Mouse (Mus musculus) midbrain, embryonic 10.5 days (tissue): Measurements from ENCODE around the gene Anapc11. TPM values are rescaled to one million over a fixed set of nuclear protein-coding genes. Genes with fewer than 3 reads are reported as not detected.
A peak's percentile ranks its signal among the peaks of the same experiment; 100 is the strongest.

Experiments used
- DNase-seq: peaks from one replicate; pipeline ENCODE4 v3.0.0-alpha.2; 2017; ENCODE audit warnings: low spot score
- H3K27ac ChIP-seq: fragments of 300-500 bp; sonication (generic); replicated peaks from 2 replicates; pipeline ENCODE4 v1.5.1; 2016; ENCODE audit warnings: mild to moderate bottlenecking
- H3K27me3 ChIP-seq: fragments of 300-500 bp; sonication (generic); 2 replicates; pipeline ENCODE4 v1.6.1; 2016; ENCODE audit warnings: low read depth, mild to moderate bottlenecking; ENCODE audit not compliant: poor library complexity, severe bottlenecking
- H3K36me3 ChIP-seq: fragments of 300-500 bp; sonication (generic); 2 replicates; pipeline ENCODE4 v1.6.1; 2016; ENCODE audit warnings: mild to moderate bottlenecking, moderate library complexity
- H3K4me1 ChIP-seq: fragments of 300-500 bp; sonication (generic); 2 replicates; pipeline ENCODE4 v1.6.1; 2016
- H3K4me3 ChIP-seq: fragments of 300-500 bp; sonication (generic); 2 replicates; pipeline ENCODE4 v1.5.1; 2016; ENCODE audit warnings: mild to moderate bottlenecking, moderate library complexity
- H3K9me3 ChIP-seq: fragments of 300-500 bp; sonication (generic); replicated peaks from 2 replicates; pipeline ENCODE4 v1.6.1; 2016; ENCODE audit warnings: mild to moderate bottlenecking
- WGBS: fragments of 180-500 bp; shearing (Covaris S2); methylation state at CpG from one replicate; pipeline ENCODE4 v1.1.7; 2016; 5-methylcytosine and 5-hydroxymethylcytosine counted together
- microRNA-seq: library from miRNA; unstranded; fragments of <30 nt; microRNA quantifications from one replicate; pipeline ENCODE4, GENCODE M21; 2017
- polyA plus RNA-seq: library from polyadenylated mRNA; unstranded; fragments of >200 nt; fragmentation: Nextera tagmentation; extraction: Ambion mirVana; gene quantifications from 2 replicates; pipeline ENCODE4 v1.2.1, GENCODE M21; 2016

Anapc11 gene
- polyA plus RNA-seq, 1 experiment from 2014 or later = 231 TPM

DNA sequence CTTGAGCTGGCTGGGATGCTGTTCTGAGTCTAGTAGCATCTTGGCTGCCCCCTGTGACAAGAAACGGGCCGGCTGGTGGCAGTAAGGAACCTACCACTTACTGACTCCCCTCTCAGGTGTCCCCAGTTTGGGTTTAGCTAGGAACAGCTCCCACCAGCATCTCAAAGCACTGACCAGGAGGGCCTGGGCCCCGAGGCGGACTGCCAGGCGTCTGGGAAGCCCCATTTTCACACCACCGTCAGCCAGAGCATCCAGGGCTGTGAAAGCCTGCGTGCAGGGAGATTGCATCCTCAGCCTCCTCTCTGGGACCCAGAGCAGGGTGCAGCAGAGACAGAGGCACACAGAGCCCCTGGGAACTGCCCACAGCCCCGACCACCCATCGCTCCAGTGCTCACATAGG lies 43.0 kb downstream of the Anapc11 start:
- Histone ChIP-seq H3K27ac (no peak overlapping the region), H3K4me3 (peak overlapping the region; percentile 7; the same call in 1 of the 2 replicates)
- WGBS = 64% methylated on average over 9 of the region's 9 CpGs

DNA sequence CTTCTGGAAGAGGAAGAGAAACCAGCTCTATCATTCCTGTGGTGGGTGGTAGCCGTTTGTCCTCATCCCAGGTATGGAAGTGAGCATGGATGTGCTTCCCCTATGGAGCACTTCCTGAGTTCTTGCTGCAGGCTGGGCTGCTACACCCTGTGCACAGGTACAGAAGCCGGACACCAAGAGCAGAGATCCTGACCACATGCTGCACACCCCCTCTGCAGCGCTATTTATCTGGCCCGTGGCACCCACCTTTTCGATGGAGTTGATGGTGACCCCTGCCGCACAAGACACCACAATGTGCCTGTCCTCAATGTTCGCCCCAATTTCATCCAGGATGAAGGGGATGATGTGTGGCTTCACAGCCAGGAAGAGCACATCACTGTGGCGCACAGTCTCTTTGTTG lies 43.6 kb downstream of the Anapc11 start:
- H3K4me1 ChIP-seq = peaks cover 30% of the 10 kb centered on the region
- WGBS = 89% methylated on average over 8 of the region's 8 CpGs
- H3K27me3 ChIP-seq = peaks cover 35% of the 10 kb centered on the region
- H3K4me3 ChIP-seq = no peak overlapping the region
- DNase-seq = no peak
- no peaks in the 10 kb centered on the region for H3K36me3 ChIP-seq
- no peak overlapping the region for H3K27ac ChIP-seq
- H3K9me3 ChIP-seq = no peaks in the 10 kb centered on the region

More for the DNA sequence above, 43.0 kb downstream of the Anapc11 start:
- Histone ChIP-seq H3K4me1 (peaks cover 30% of the 10 kb centered on the region), H3K36me3 (no peaks in the 10 kb centered on the region), H3K27me3 (peaks cover 31% of the 10 kb centered on the region), H3K9me3 (no peaks in the 10 kb centered on the region)
- no peak for DNase-seq

DNA sequence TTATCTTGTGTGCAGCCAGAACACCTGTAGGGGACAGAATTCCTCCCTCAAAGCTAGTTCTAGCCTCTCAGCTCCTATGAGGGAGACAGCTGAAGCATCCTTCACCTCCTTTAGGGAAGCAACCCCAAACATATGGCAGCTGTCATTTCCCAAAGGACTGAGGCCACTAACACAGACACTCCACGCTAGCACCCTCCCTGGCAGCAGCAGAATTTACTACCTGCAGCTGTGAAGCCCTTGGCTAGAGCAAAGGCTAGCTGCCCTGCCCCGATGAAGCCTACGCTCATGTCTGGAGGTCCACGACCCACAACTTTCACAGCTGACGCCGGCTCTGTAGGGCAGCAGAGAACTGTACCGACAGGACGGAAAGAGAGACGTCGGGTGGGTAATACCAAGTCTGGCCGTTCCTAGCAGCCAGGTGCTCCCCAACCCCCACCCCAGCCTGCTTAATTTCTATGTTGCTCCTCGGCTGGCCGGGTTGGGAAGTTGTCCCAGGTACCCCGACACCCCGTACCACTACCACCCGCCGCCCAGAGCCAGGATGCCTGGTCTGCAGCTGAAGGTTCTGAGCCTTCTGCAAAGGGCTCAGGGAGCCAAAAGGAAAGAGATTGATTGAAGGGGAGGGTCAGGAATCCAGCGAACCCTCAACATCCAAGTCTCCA lies 44.8 kb downstream of the Anapc11 start:
- Histone ChIP-seq H3K4me3 (peak overlapping the region; percentile 68), H3K9me3 (no peaks in the 10 kb centered on the region), H3K27ac (peak overlapping the region; percentile 87), H3K36me3 (no peaks in the 10 kb centered on the region), H3K4me1 (peaks cover 36% of the 10 kb centered on the region), H3K27me3 (peaks cover 45% of the 10 kb centered on the region)
- 5% methylated on average over 18 of the region's 18 CpGs for WGBS
- no peak for DNase-seq

DNA sequence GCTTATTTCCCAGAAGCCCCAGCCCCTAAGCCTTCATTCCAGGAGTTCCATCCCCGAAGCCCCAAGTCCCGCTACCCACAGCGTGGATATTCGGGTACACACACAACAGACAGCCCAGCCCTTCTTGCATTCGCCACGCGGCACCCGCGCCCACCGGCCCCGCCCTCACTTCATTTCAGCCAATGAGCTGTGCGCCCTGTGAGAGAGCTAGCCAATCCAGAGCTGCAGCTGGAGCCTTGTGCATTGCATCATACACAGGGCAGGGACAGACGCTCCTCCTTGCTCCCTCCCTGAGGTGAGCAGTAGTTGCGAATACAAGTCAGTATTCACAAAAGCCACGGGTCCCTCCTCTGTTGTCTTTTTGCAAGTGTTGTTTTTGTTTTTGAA lies 45.4 kb downstream of the Anapc11 start, which contains the start of gene Pycr1:
TSS of gene Pycr1 (minus strand) at position 169 of the 387 bp plus-strand sequence.
- peaks cover 45% of the 10 kb centered on the region for H3K27me3 ChIP-seq
- peak within 1 kb of the TSS; percentile 87 for H3K27ac ChIP-seq
- no peaks in the 10 kb centered on the region for H3K36me3 ChIP-seq
- peak within 1 kb of the TSS; percentile 68 for H3K4me3 ChIP-seq
- peak; percentile 95 for DNase-seq
- H3K4me1 ChIP-seq = peaks cover 40% of the 10 kb centered on the region
- WGBS = under 1% methylated on average over 15 of the region's 15 CpGs
- no peaks in the 10 kb centered on the region for H3K9me3 ChIP-seq

DNA sequence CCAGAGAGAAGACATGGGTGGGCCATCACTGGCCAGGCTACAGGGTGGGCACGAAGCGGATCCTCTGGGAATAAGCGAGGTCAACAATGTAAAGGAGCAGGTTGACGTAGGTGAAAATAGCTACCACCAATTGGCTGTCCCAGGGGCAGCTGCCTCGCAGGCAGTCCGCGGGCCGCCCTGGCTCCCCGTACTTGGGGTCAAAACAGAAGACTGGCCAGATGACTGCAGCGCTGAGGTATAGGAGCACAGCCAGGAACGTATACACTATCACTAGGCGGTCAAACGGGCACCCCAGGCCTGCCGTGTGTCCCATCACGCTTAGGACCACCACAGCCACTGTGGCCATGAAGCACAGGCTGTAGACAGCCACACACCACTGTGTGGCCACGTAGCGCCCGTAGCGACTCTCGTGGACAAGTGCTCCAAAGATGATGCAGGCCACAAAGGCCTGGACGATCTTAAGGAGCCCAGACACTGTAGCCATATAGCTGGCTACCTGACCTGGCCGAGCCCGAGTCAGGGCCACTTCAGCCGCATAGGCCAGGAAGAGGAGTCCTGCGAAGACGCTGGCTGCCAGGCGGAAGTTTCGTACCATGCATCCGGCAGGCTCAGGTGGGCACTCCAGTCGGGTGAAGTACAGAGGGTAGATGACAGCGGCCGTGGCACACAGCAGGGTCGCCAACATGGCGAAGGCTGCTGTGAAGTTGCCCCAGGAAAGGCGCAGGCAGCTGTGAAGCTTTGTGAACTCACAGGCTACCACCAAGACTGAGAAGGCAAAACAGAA lies 49.0 kb downstream of the Anapc11 start:
- peaks cover 33% of the 10 kb centered on the region for H3K27me3 ChIP-seq
- H3K4me3 ChIP-seq = no peak overlapping the region
- H3K27ac ChIP-seq = no peak overlapping the region
- WGBS = 79% methylated on average over 35 of the region's 35 CpGs
- H3K36me3 ChIP-seq = no peaks in the 10 kb centered on the region
- no peak for DNase-seq
- peaks cover 28% of the 10 kb centered on the region for H3K4me1 ChIP-seq
- no peaks in the 10 kb centered on the region for H3K9me3 ChIP-seq

DNA sequence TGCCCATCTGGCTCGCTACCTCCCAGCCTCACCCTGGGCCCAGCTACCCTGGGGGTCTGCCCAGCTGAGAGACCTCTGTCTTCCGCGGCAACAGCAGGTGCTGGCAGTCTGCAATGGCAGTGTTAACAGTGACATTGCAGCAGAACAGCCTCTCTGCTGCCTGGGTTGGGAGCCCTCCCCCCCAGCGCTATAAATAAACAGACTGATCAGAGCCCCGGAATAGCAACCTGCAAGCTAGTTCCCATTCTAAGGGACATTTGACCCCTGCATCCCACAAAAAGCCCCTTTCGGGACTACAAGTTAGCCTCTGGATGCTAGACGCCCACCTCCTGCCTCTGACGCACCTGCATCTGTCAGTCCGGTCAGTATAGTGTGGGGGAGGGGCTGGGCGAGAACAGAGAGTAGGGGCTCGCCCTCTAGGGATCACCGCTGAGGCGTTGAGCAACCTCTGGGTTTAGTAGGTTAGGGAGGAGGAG lies 49.8 kb downstream of the Anapc11 start, which contains the start of gene Myadml2:
TSS of gene Myadml2 (minus strand) at position 158 of the 476 bp plus-strand sequence.
- no peak for DNase-seq
- Histone ChIP-seq H3K27ac (peak within 1 kb of the TSS; percentile 30; the same call in 1 of the 2 replicates), H3K9me3 (no peaks in the 10 kb centered on the region), H3K27me3 (peaks cover 25% of the 10 kb centered on the region), H3K4me3 (peak within 1 kb of the TSS; percentile 33), H3K36me3 (no peaks in the 10 kb centered on the region), H3K4me1 (peaks cover 20% of the 10 kb centered on the region)
- 7% methylated on average over 13 of the region's 13 CpGs for WGBS

DNA sequence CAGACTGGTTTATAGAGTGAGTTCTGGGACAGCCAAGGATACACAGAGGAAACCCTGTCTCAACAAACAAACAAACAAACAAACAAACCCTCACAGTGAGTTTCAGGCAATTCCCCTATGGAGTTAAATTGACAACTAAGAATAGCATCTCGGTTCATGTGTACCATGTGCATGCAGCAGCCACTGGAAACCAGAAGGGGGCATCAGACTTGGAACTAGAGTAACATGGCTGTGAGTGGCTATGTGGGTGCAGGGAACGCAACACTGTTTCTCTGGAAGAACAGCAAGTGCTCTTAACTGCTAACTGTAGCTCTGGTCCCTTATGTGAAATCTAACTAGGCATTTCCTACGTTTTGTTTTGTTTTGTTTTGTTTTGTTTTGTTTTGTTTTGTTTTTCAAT lies 53.7 kb downstream of the Anapc11 start:
- WGBS = 63% methylated on average over 3 of the region's 3 CpGs
- no peak overlapping the region for H3K27ac ChIP-seq
- no peak for DNase-seq
- H3K9me3 ChIP-seq = no peaks in the 10 kb centered on the region
- no peak overlapping the region for H3K4me3 ChIP-seq
- no peaks in the 10 kb centered on the region for H3K36me3 ChIP-seq
- peaks cover 9% of the 10 kb centered on the region for H3K4me1 ChIP-seq
- H3K27me3 ChIP-seq = peaks cover 30% of the 10 kb centered on the region

DNA sequence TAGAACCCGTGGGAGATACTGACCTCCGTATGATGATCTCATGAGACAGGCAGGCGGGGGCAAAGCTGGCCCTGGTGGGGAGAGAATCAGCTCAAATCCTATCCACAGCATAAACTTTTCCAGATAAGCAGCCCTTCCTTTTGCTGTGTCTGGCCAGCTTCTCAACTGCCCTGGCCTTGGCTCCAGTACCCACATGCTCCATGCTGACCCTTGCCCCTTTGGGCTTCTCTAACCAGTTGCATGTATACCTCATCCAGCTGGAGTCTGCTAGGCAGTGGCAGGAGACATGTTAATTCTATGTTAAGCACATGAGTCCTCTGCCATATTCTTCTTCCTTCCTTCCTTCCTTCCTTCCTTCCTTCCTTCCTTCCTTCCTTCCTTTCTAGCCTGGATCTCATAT lies 56.5 kb downstream of the Anapc11 start:
- Histone ChIP-seq H3K4me1 (peaks cover 13% of the 10 kb centered on the region), H3K4me3 (no peak overlapping the region), H3K27ac (no peak overlapping the region), H3K9me3 (no peaks in the 10 kb centered on the region), H3K36me3 (no peaks in the 10 kb centered on the region), H3K27me3 (peaks cover 47% of the 10 kb centered on the region)
- 88% methylated on average over 3 of the region's 3 CpGs for WGBS
- no peak for DNase-seq

DNA sequence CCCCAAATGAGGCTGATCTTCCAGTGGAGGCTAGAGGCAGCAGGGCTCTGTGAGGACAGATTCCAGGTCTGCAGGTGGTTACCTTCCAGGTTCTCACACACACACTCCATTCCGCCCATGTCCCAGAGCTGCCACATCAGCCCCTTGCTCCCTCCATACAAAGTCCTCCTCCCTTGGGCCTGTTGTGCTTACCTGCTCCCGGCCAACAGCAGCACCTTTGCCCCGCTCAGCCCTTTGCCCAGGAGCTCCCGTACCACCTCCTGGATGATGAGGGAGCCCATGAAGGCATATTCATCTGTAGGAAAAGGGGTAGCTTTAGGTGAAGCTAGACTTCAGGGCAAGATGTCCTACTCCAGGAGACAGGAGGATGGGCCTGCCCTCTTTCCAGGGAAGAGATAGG lies 59.1 kb downstream of the Anapc11 start:
- H3K27ac ChIP-seq = no peak overlapping the region
- 83% methylated on average over 4 of the region's 4 CpGs for WGBS

More for the DNA sequence above, 59.1 kb downstream of the Anapc11 start:
- H3K27me3 ChIP-seq = peaks cover 73% of the 10 kb centered on the region
- H3K4me3 ChIP-seq = no peak overlapping the region
- no peaks in the 10 kb centered on the region for H3K36me3 ChIP-seq
- no peaks in the 10 kb centered on the region for H3K9me3 ChIP-seq
- no peak for DNase-seq
- peaks cover 29% of the 10 kb centered on the region for H3K4me1 ChIP-seq

Small RNA genes lying within 50 kb of the gene (microRNA-seq; reads per million reads assigned to microRNA genes)
- gene Mir6936 = 2.1 reads per million

Other genes with a start within 250 kb of the Anapc11 start
- 2,836 and 2,964 TPM in 2 replicates for gene Actg1, start 249.9 kb upstream of the Anapc11 start, polyA plus RNA-seq
- gene Fscn2, start 236.9 kb upstream of the Anapc11 start, polyA plus RNA-seq = 0.61 and 0.62 TPM in 2 replicates
- gene Faap100, start 219.7 kb upstream of the Anapc11 start, polyA plus RNA-seq = 34.5 and 41.8 TPM in 2 replicates
- gene Nploc4, start 160.7 kb upstream of the Anapc11 start, polyA plus RNA-seq = 45.1 and 46.5 TPM in 2 replicates
- 0.39 TPM in 1 of 2 replicates, not detected in the other for gene Tspan10, start 155.8 kb upstream of the Anapc11 start, polyA plus RNA-seq
- gene Pde6g, start 144.9 kb upstream of the Anapc11 start, polyA plus RNA-seq = 0.20 and 0.53 TPM in 2 replicates
- 9.0 and 11.8 TPM in 2 replicates for gene Oxld1, start 140.4 kb upstream of the Anapc11 start, polyA plus RNA-seq
- 38.9 and 41.8 TPM in 2 replicates for gene Ccdc137, start 140.3 kb upstream of the Anapc11 start, polyA plus RNA-seq
- gene Arl16, start 130.8 kb upstream of the Anapc11 start, polyA plus RNA-seq = 61.8 and 64.0 TPM in 2 replicates
- 167 and 194 TPM in 2 replicates for gene Mrpl12, start 113.8 kb upstream of the Anapc11 start, polyA plus RNA-seq
- gene Slc25a10, start 106.6 kb upstream of the Anapc11 start, polyA plus RNA-seq = 50.1 and 53.4 TPM in 2 replicates
- 0.26 and 0.27 TPM in 2 replicates for gene Gcgr, start 67.7 kb upstream of the Anapc11 start, polyA plus RNA-seq
- gene Mcrip1, start 48.7 kb upstream of the Anapc11 start, polyA plus RNA-seq = 226 and 238 TPM in 2 replicates
- gene Ppp1r27, start 47.3 kb upstream of the Anapc11 start, polyA plus RNA-seq = not detected in 2 replicates
- gene P4hb, start 25.2 kb upstream of the Anapc11 start, polyA plus RNA-seq = 534 and 562 TPM in 2 replicates
- 743 and 777 TPM in 2 replicates for gene Arhgdia, start 16.8 kb upstream of the Anapc11 start, polyA plus RNA-seq
- 605 and 647 TPM in 2 replicates for gene Alyref, start 56 bp upstream of the Anapc11 start, polyA plus RNA-seq
- 0.65 and 0.66 TPM in 2 replicates for gene Npb, start 10.1 kb downstream of the Anapc11 start, polyA plus RNA-seq
- gene Pcyt2, start 19.5 kb downstream of the Anapc11 start, polyA plus RNA-seq = 140 and 151 TPM in 2 replicates
- gene Sirt7, start 26.8 kb downstream of the Anapc11 start, polyA plus RNA-seq = 34.2 and 37.4 TPM in 2 replicates
- gene Mafg, start 35.2 kb downstream of the Anapc11 start, polyA plus RNA-seq = 19.8 and 23.0 TPM in 2 replicates
- gene Pycr1, start 45.3 kb downstream of the Anapc11 start, polyA plus RNA-seq = 37.6 and 43.4 TPM in 2 replicates
- 0.15 TPM in 1 of 2 replicates, not detected in the other for gene Myadml2, start 49.7 kb downstream of the Anapc11 start, polyA plus RNA-seq
- gene Notum, start 62.8 kb downstream of the Anapc11 start, polyA plus RNA-seq = 3.3 and 3.6 TPM in 2 replicates
- gene Aspscr1, start 74.6 kb downstream of the Anapc11 start, polyA plus RNA-seq = 150 and 161 TPM in 2 replicates
- 132 and 133 TPM in 2 replicates for gene Cenpx, start 115.3 kb downstream of the Anapc11 start, polyA plus RNA-seq
- gene Lrrc45, start 115.5 kb downstream of the Anapc11 start, polyA plus RNA-seq = 57.0 and 57.7 TPM in 2 replicates
- gene Rac3, start 123.0 kb downstream of the Anapc11 start, polyA plus RNA-seq = 32.4 and 41.9 TPM in 2 replicates
- gene Dcxr, start 128.9 kb downstream of the Anapc11 start, polyA plus RNA-seq = 13.0 and 13.7 TPM in 2 replicates
- gene Cbr2, start 133.7 kb downstream of the Anapc11 start, polyA plus RNA-seq = 0.59 and 1.3 TPM in 2 replicates
- gene Hmga1b, start 164.4 kb downstream of the Anapc11 start, polyA plus RNA-seq = 9.4 and 12.9 TPM in 2 replicates
- 43.4 and 55.9 TPM in 2 replicates for gene Rfng, start 185.8 kb downstream of the Anapc11 start, polyA plus RNA-seq
- 287 TPM in 2 replicates for gene Gps1, start 185.9 kb downstream of the Anapc11 start, polyA plus RNA-seq
- 94.4 and 99.2 TPM in 2 replicates for gene Dus1l, start 198.0 kb downstream of the Anapc11 start, polyA plus RNA-seq
- 118 and 131 TPM in 2 replicates for gene Fasn, start 226.1 kb downstream of the Anapc11 start, polyA plus RNA-seq